In genomic region chrX:163723630-163724029, GRCm38 (mm10) we compare ENCODE assay signal across 10 mouse cellular contexts. TPM values are rescaled to one million over a fixed set of nuclear protein-coding genes. Genes with fewer than 3 reads are reported as not detected.
DNase-seq lines count a peak whose midpoint lies in the region; ATAC-seq lines count a peak whose summit lies in the region.
"Had no signal": no experiment of that assay in that cellular context is flagged by ENCODE, and none has a peak within 500 bp of the region (broad histone marks: within the 10 kb centered on the region; RNA-seq: fewer than 3 reads in every experiment).

No protein-coding gene starts in this region.

- intact Hi-C loops in heart, postnatal 14 days (cut with DNase I), result no loop called here

- no peak for ATAC-seq in forebrain, embryonic 12.5 days (ENCODE audit: low FRiP score)
- ATAC-seq in midbrain, embryonic 14.5 days (ENCODE audit: low FRiP score, low TSS enrichment), result no peak

- H3K4me2 ChIP-seq in forebrain, embryonic 12.5 days, result peak overlapping the region; percentile 15
- H3K4me2 ChIP-seq in midbrain, embryonic 14.5 days (ENCODE audit: low read length), result peak overlapping the region; percentile 28
- H3K4me2 ChIP-seq: heart, embryonic 11.5 days had no signal

- no peaks in the 10 kb centered on the region for H3K9me3 ChIP-seq in forebrain, embryonic 12.5 days
- no peaks in the 10 kb centered on the region for H3K9me3 ChIP-seq in midbrain, embryonic 14.5 days (ENCODE audit: control insufficient read depth, low read length)

- H3K36me3 ChIP-seq in forebrain, embryonic 12.5 days (replicated peaks), result no peaks in the 10 kb centered on the region
- no peaks in the 10 kb centered on the region for H3K36me3 ChIP-seq in midbrain, embryonic 14.5 days (ENCODE audit: control insufficient read depth, insufficient read depth, low read length)

- H3K27me3 ChIP-seq in forebrain, embryonic 12.5 days, result peaks cover 9% of the 10 kb centered on the region
- no peaks in the 10 kb centered on the region for H3K27me3 ChIP-seq in midbrain, embryonic 14.5 days (ENCODE audit: control insufficient read depth, insufficient read depth, low read length)

- H3K4me1 ChIP-seq in forebrain, embryonic 12.5 days, result peaks cover 2% of the 10 kb centered on the region; the same call in 1 of the 2 replicates
- no peaks in the 10 kb centered on the region for H3K4me1 ChIP-seq in midbrain, embryonic 14.5 days (ENCODE audit: control insufficient read depth, insufficient read depth, low read length)

- peak; percentile 96 for DNase-seq in heart, adult 11 months
- DNase-seq in heart, postnatal 14 days, result no peak
- DNase-seq in Muller cell, postnatal 12 days (ENCODE audit: inconsistent ontology term), result peak; percentile 41
- DNase-seq in midbrain, embryonic 14.5 days, result peak; percentile 5
- no peak for DNase-seq in cerebellum, postnatal 25 days
- no peak for DNase-seq in urinary bladder, postnatal 25 days (ENCODE audit: low spot score)
- no peak for DNase-seq in adrenal gland, adult 8-10 months
- DNase-seq: kidney, postnatal 25 days had no signal

- H3K27ac ChIP-seq in forebrain, embryonic 12.5 days, result 0 out of 2 replicates have a peak overlapping the region, but pooled peaks have one; percentile 25
- H3K27ac ChIP-seq in midbrain, embryonic 14.5 days (replicated peaks; ENCODE audit: low read depth, low read length), result no peak overlapping the region

- H3K9ac ChIP-seq in forebrain, embryonic 12.5 days, result no peak overlapping the region
- no peak overlapping the region for H3K9ac ChIP-seq in midbrain, embryonic 14.5 days (replicated peaks; ENCODE audit: low read length)

- H3K4me3 ChIP-seq in forebrain, embryonic 12.5 days (replicated peaks), result no peak overlapping the region
- no peak overlapping the region for H3K4me3 ChIP-seq in midbrain, embryonic 14.5 days (replicated peaks; ENCODE audit: low read depth, low read length)

RNA-seq across cellular contexts. Expression of gene Rnf138rt1, which starts 37.5 kb away (rescaled TPM):
- total RNA-seq in heart, postnatal 14 days (2021), result not detected
- 0.55 and 0.89 TPM in 2 replicates for polyA plus RNA-seq in forebrain, embryonic 12.5 days (2016; fragmentation: Nextera tagmentation; extraction: Ambion mirVana)
- polyA plus RNA-seq in midbrain, embryonic 14.5 days (2014; fragmentation: Nextera tagmentation; extraction: Ambion mirVana), result 3.3 and 4.1 TPM in 2 replicates
- total RNA-seq in adrenal gland, adult 8-10 months (2022), result under 1 TPM; 0.56 to 0.96 (median 0.73) TPM
- polyA plus RNA-seq: heart, embryonic 11.5 days had no signal

Comparison
In these comparisons a context has a peak if more than half of its experiments do, and no peak if none do; other contexts are left out.
1. DNase-seq: peak in heart, adult 11 months (single experiment), Muller cell, postnatal 12 days (single experiment) and midbrain, embryonic 14.5 days (single experiment); none in heart, postnatal 14 days (0 of 2), cerebellum, postnatal 25 days (0 of 2), urinary bladder, postnatal 25 days (single experiment) and adrenal gland, adult 8-10 months (single experiment).